Mouse (Mus musculus): ENCODE measurements around the gene Dusp13.

Dusp13 gene

GRCm38 (mm10) chr14:21703255-21703654 lies 47.7 kb downstream of the Dusp13 start:
- no peak for DNase-seq (ENCODE audit: low spot score)

- DNase-seq (ENCODE audit: low spot score): no peak
Observed at GRCm38 (mm10) chr14:21702691-21703090, 48.3 kb downstream of the Dusp13 start.

GRCm38 (mm10) chr14:21696186-21696830 lies 54.7 kb downstream of the Dusp13 start:
- DNase-seq (ENCODE audit: low spot score): no peak

GRCm38 (mm10) chr14:21695020-21695419 lies 56.0 kb downstream of the Dusp13 start:
- DNase-seq (ENCODE audit: low spot score): no peak

GRCm38 (mm10) chr14:21691070-21691469 lies 59.9 kb downstream of the Dusp13 start:
- DNase-seq (ENCODE audit: low spot score): no peak

- no peak for DNase-seq (ENCODE audit: low spot score)
Observed at GRCm38 (mm10) chr14:21686376-21687279, 64.4 kb downstream of the Dusp13 start.

GRCm38 (mm10) chr14:21685411-21686146 lies 65.4 kb downstream of the Dusp13 start:
- no peak for DNase-seq (ENCODE audit: low spot score)

GRCm38 (mm10) chr14:21683834-21684233 lies 67.1 kb downstream of the Dusp13 start:
- DNase-seq (ENCODE audit: low spot score): no peak
